Mouse (Mus musculus) kidney, postnatal 10 days (tissue): ENCODE results near the gene Sema6d.

Experiments used
- DNase-seq: peaks from one replicate; pipeline ENCODE4 v3.0.0; 2021; ENCODE audit warnings: mixed read lengths

Gene Sema6d

GRCm38 (mm10) chr2:124176265-124176664 is 86.5 kb downstream of the Sema6d start:
- no peak for DNase-seq

GRCm38 (mm10) chr2:124176711-124177169 is 87.0 kb downstream of the Sema6d start:
- DNase-seq: no peak

GRCm38 (mm10) chr2:124189271-124189670 is 99.5 kb downstream of the Sema6d start:
- no peak for DNase-seq

- DNase-seq: no peak
Observed at GRCm38 (mm10) chr2:124194041-124194440, 104.3 kb downstream of the Sema6d start.

- no peak for DNase-seq
Observed at GRCm38 (mm10) chr2:124201493-124201892, 111.7 kb downstream of the Sema6d start.

- no peak for DNase-seq
Observed at GRCm38 (mm10) chr2:124202475-124202990, 112.8 kb downstream of the Sema6d start.

- DNase-seq: no peak
Observed at GRCm38 (mm10) chr2:124205811-124206210, 116.0 kb downstream of the Sema6d start.

- DNase-seq: no peak
Observed at GRCm38 (mm10) chr2:124208251-124208650, 118.5 kb downstream of the Sema6d start.

- DNase-seq: no peak
Observed at GRCm38 (mm10) chr2:124223559-124223958, 133.8 kb downstream of the Sema6d start.

- no peak for DNase-seq
Observed at GRCm38 (mm10) chr2:124224328-124224727, 134.6 kb downstream of the Sema6d start.

- no peak for DNase-seq
Observed at GRCm38 (mm10) chr2:124234636-124235221, 145.0 kb downstream of the Sema6d start.

- no peak for DNase-seq
Observed at GRCm38 (mm10) chr2:124235237-124236055, 145.7 kb downstream of the Sema6d start.

- no peak for DNase-seq
Observed at GRCm38 (mm10) chr2:124236831-124237230, 147.1 kb downstream of the Sema6d start.

- DNase-seq: no peak
Observed at GRCm38 (mm10) chr2:124243608-124244007, 153.8 kb downstream of the Sema6d start.

- DNase-seq: peak; percentile 8
Observed at GRCm38 (mm10) chr2:124244543-124245245, 154.9 kb downstream of the Sema6d start.

GRCm38 (mm10) chr2:124258108-124258507 is 168.3 kb downstream of the Sema6d start:
- DNase-seq: peak; percentile 35

- DNase-seq: no peak
Observed at GRCm38 (mm10) chr2:124264309-124264708, 174.5 kb downstream of the Sema6d start.

GRCm38 (mm10) chr2:124271156-124271555 is 181.4 kb downstream of the Sema6d start:
- no peak for DNase-seq

GRCm38 (mm10) chr2:124277492-124277891 is 187.7 kb downstream of the Sema6d start:
- DNase-seq: no peak

GRCm38 (mm10) chr2:124285109-124285508 is 195.3 kb downstream of the Sema6d start:
- DNase-seq: no peak

- DNase-seq: no peak
Observed at GRCm38 (mm10) chr2:124289356-124289755, 199.6 kb downstream of the Sema6d start.

- no peak for DNase-seq
Observed at GRCm38 (mm10) chr2:124291145-124291544, 201.4 kb downstream of the Sema6d start.

GRCm38 (mm10) chr2:124293601-124294000 is 203.8 kb downstream of the Sema6d start:
- no peak for DNase-seq
